Mouse (Mus musculus): ENCODE measurements around the gene Ddx4. TPM values are rescaled to one million over a fixed set of nuclear protein-coding genes. Genes with fewer than 3 reads are reported as not detected.

The Ddx4 gene
- total RNA-seq, 2 experiments from 2014 or later = 4.1 to 4.4 TPM

DNA sequence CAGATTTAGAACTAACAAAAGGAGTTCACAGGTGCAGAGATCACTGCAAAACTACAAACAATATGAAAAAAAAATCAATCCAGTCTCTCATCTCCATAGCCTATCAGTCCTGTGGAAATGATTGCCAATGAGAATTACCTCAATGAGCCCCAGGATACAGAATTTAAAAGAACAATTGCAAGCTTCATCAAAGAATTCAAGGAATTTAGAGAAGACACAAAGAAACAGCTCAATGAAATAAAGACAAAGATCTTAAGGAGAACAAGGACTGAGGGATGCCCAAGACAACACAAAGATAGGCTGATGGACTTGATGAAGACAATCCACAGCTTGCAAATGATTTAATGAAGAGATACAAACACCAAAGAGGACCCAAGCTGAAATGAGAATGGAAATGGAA is 78.5 kb downstream of the Ddx4 start:
- no peak for ATAC-seq (replicated peaks; ENCODE audit: low FRiP score, low TSS enrichment, poor library complexity, severe bottlenecking)

DNA sequence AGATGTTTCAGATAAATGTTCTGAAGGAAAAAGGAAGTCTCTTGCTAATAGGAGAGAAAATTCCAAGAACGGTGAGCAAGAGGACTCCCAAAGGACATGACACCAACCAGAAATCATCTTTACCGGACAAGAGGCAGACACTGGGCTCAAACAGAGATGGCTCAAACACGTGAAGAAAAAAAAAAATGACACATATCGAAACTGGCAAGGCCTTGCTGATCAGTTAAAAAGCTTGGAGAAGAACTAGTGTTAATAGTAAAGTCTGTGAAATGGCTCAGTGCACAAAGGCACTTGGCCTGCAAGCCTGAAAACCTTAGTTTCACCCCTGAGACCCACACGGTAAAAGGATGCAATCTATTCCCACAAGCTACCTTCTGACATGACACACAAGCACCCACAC is 81.5 kb downstream of the Ddx4 start:
- ATAC-seq (replicated peaks; ENCODE audit: low FRiP score, low TSS enrichment, poor library complexity, severe bottlenecking) = no peak

DNA sequence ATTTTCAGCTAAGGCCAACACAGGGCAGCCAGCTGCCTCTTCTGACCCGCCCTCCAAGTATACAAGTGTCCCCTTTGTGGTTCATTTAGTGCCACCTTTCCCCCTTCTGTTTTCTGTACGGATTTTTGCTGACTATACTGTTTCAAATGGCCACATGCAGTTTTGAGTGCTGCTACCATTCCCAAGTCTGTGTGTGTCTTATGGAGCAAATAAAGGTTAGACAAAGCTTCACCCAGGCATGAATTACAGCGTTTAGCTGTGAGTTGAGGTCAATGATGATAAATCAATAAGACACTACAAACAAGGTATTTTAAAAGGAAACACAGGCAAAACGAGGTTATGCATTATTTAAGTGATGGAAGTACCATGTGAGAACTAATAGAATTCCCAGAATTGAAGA is 82.7 kb downstream of the Ddx4 start:
- ATAC-seq (replicated peaks; ENCODE audit: low FRiP score, low TSS enrichment, poor library complexity, severe bottlenecking) = no peak

DNA sequence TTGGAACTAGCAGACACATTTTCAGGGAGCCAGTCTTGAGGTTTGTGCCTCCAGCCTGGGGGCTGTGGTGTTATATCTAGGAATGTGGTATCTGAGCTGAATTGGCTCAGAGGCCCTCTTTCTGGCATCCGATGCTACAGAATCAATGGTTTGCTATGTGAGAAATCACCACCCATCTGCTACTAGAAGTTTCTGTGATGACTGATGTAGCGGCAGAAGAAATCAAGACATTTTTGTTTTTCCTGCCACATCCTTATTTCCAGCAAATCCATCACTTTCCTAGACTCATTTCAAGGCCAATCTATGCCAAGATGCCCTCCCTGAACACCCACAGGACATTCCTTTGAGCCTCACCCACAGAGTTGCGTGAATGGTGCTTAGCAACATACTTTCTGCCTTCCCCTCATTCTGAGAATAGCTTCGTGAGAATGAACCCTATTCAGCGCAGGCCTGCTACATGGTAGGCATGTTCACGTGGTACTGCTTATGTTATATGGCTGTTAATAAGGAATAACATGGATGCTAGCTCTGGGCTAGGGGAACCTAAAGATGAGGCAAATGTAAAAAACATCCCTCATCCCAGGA is 91.6 kb downstream of the Ddx4 start:
- ATAC-seq (replicated peaks; ENCODE audit: low FRiP score, low TSS enrichment, poor library complexity, severe bottlenecking) = no peak

DNA sequence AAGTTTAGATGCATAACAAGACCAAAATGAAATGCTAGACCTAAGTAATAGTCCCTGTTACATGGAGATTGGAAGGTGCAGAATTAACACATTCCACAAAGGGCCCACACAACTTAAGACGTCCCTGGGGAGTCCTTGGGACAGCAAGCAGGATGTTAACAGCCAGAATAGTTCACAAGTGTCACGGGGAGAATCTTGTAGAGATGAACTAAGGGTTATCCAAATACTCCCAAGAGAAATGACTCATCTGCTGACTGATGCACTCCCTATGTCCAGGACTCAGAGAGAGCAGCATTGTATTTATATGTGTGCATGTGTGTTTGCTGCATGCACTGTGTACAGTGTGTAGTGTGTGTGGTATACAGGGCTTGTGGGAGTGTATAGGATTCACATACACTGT is 95.8 kb downstream of the Ddx4 start:
- ATAC-seq (replicated peaks; ENCODE audit: low FRiP score, low TSS enrichment, poor library complexity, severe bottlenecking) = no peak

DNA sequence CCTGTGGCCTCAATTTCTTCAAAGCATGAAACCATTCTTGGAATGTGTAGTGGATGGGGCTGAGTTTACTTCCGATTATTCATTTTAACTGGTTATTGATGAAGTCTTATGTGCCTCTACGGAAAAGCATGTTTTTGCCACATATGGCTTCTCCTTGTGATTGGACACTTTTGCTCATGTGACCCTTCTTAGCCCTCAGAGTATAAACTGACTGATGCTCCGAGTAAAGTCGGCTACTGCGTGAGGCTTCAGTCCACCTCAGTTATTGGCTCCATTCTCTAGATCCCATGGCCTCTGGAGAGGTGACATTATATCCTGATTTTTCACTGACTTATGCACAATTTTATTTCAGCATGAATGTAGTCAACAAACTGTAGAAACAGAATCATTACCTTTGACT is 99.0 kb downstream of the Ddx4 start:
- no peak for ATAC-seq (replicated peaks; ENCODE audit: low FRiP score, low TSS enrichment, poor library complexity, severe bottlenecking)

DNA sequence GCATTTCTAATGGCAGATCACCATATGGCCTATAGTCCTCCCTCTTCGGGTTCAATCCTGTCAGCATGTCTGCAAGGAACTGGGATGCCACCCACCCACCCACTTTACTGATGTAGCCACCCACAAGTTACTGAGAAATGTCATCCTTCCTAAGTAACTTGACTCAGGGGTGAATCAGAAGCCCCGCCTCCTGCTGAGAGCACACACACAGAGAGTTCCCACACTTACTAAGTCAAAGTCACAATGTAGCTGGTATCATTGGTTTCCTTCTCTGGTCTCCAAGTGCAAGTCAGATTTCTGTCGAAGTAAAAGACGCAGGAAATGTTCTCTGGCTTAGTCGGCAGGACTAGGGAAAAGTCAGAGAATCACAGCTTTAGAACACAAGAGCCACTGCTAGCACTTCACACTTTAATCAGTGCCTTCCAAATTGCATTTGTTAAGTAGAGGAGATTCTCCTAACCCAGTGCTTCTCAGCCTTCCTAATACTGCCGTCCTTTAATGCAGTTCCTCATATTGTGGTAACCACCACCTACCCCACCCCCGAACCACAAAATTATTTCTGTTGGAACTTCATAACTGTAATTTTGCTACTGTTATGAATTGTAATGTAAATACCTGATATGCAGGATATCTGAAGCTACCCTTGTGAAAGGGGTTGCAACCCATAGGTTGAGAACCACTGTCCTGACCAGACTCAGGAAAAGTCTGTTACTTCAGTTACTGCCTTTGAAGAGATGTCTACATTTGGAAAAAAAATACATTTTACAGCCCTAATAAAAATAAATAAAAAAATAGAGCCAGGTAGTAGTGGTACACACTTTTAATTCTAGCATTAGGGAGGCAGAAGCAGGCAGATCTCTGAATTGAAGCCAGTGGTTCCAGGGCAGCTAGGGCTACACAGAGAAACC is 100.4 kb downstream of the Ddx4 start:
- ATAC-seq (replicated peaks; ENCODE audit: low FRiP score, low TSS enrichment, poor library complexity, severe bottlenecking) = peak; percentile 78

Other genes with a start within 250 kb of the Ddx4 start
- 2.3 and 5.9 TPM in 2 replicates for gene Il6st, start 188.4 kb downstream of the Ddx4 start, total RNA-seq (2014; fragmentation: Nextera tagmentation)
- 0.34 and 1.8 TPM in 2 replicates for gene Il6st, start 188.4 kb downstream of the Ddx4 start, total RNA-seq (2017)
- gene Il31ra, start 58.1 kb downstream of the Ddx4 start, total RNA-seq (2014; fragmentation: Nextera tagmentation) = 8.1 and 10.4 TPM in 2 replicates
- 6.5 and 9.9 TPM in 2 replicates for gene Il31ra, start 58.1 kb downstream of the Ddx4 start, total RNA-seq (2017)
- gene Slc38a9, start 8.3 kb upstream of the Ddx4 start, total RNA-seq (2014; fragmentation: Nextera tagmentation) = 122 and 153 TPM in 2 replicates
- 33.5 and 44.5 TPM in 2 replicates for gene Slc38a9, start 8.3 kb upstream of the Ddx4 start, total RNA-seq (2017)
- gene Plpp1, start 148.3 kb upstream of the Ddx4 start, total RNA-seq (2014; fragmentation: Nextera tagmentation) = 9.7 and 17.3 TPM in 2 replicates
- 8.3 and 19.3 TPM in 2 replicates for gene Plpp1, start 148.3 kb upstream of the Ddx4 start, total RNA-seq (2017)